Mouse (Mus musculus): ENCODE measurements around the gene 1700025G04Rik. TPM values are rescaled to one million over a fixed set of nuclear protein-coding genes. Genes with fewer than 3 reads are reported as not detected.

1700025G04Rik gene
- polyA plus RNA-seq, 1 experiment: 3.5 TPM

GRCm38 (mm10) chr1:152063357-152064145 lies 26.4 kb downstream of the 1700025G04Rik start:
- no peak for TF ChIP-seq POLR2A (IDR thresholded peaks at IDR 0.05; ENCODE audit: borderline replicate concordance, extremely low read depth, low read depth, low read length)
- no peak for DNase-seq
- H3K4me1 ChIP-seq (ENCODE audit: control insufficient read depth, insufficient read depth, low read length): no peaks in the 10 kb centered on the region
- 79% methylated on average over 11 of the region's 11 CpGs for WGBS
- H3K4me3 ChIP-seq (replicated peaks; ENCODE audit: extremely low read depth, low read depth, low read length): no peak overlapping the region

- Histone ChIP-seq H3K4me3 (replicated peaks; ENCODE audit: extremely low read depth, low read depth, low read length) (no peak overlapping the region), H3K4me1 (ENCODE audit: control insufficient read depth, insufficient read depth, low read length) (no peaks in the 10 kb centered on the region)
- TF ChIP-seq CTCF (IDR thresholded peaks at IDR 0.05; ENCODE audit: insufficient read depth, low read length) (no peak), POLR2A (IDR thresholded peaks at IDR 0.05; ENCODE audit: borderline replicate concordance, extremely low read depth, low read depth, low read length) (no peak)
- no peak for DNase-seq
- WGBS: 81% methylated on average over 12 of the region's 12 CpGs
Measured at GRCm38 (mm10) chr1:152061745-152062144, 28.2 kb downstream of the 1700025G04Rik start.

- no peak for DNase-seq
- 92% methylated on average over 3 of the region's 3 CpGs for WGBS
- Histone ChIP-seq H3K4me1 (ENCODE audit: control insufficient read depth, insufficient read depth, low read length) (no peaks in the 10 kb centered on the region), H3K4me3 (replicated peaks; ENCODE audit: extremely low read depth, low read depth, low read length) (no peak overlapping the region)
- TF ChIP-seq POLR2A (IDR thresholded peaks at IDR 0.05; ENCODE audit: borderline replicate concordance, extremely low read depth, low read depth, low read length) (no peak), CTCF (IDR thresholded peaks at IDR 0.05; ENCODE audit: insufficient read depth, low read length) (no peak)
Measured at GRCm38 (mm10) chr1:152060265-152060664, 29.7 kb downstream of the 1700025G04Rik start.

- DNase-seq: no peak
- WGBS: 65% methylated on average over 3 of the region's 3 CpGs
- no peak for TF ChIP-seq CTCF (IDR thresholded peaks at IDR 0.05; ENCODE audit: insufficient read depth, low read length)
- no peak for TF ChIP-seq POLR2A (IDR thresholded peaks at IDR 0.05; ENCODE audit: borderline replicate concordance, extremely low read depth, low read depth, low read length)
- no peaks in the 10 kb centered on the region for H3K4me1 ChIP-seq (ENCODE audit: control insufficient read depth, insufficient read depth, low read length)
- H3K4me3 ChIP-seq (replicated peaks; ENCODE audit: extremely low read depth, low read depth, low read length): no peak overlapping the region
Measured at GRCm38 (mm10) chr1:152058776-152059175, 31.1 kb downstream of the 1700025G04Rik start.

- TF ChIP-seq CTCF (IDR thresholded peaks at IDR 0.05; ENCODE audit: insufficient read depth, low read length) (no peak), POLR2A (IDR thresholded peaks at IDR 0.05; ENCODE audit: borderline replicate concordance, extremely low read depth, low read depth, low read length) (no peak)
- DNase-seq: no peak
- WGBS: 62% methylated on average over 5 of the region's 5 CpGs
- Histone ChIP-seq H3K4me1 (ENCODE audit: control insufficient read depth, insufficient read depth, low read length) (peaks cover 5% of the 10 kb centered on the region; the same call in 1 of the 2 replicates), H3K4me3 (replicated peaks; ENCODE audit: extremely low read depth, low read depth, low read length) (no peak overlapping the region)
Measured at GRCm38 (mm10) chr1:152053112-152053511, 36.8 kb downstream of the 1700025G04Rik start.

GRCm38 (mm10) chr1:152051858-152052257 lies 38.1 kb downstream of the 1700025G04Rik start:
- 24% methylated on average over 9 of the region's 9 CpGs for WGBS
- TF ChIP-seq CTCF (IDR thresholded peaks at IDR 0.05; ENCODE audit: insufficient read depth, low read length) (no peak), POLR2A (IDR thresholded peaks at IDR 0.05; ENCODE audit: borderline replicate concordance, extremely low read depth, low read depth, low read length) (no peak)
- H3K4me1 ChIP-seq (ENCODE audit: control insufficient read depth, insufficient read depth, low read length): peaks cover 5% of the 10 kb centered on the region; the same call in 1 of the 2 replicates
- DNase-seq: peak; percentile 26
- H3K4me3 ChIP-seq (replicated peaks; ENCODE audit: extremely low read depth, low read depth, low read length): no peak overlapping the region

- 83% methylated on average over 7 of the region's 7 CpGs for WGBS
- H3K4me1 ChIP-seq (ENCODE audit: control insufficient read depth, insufficient read depth, low read length): peaks cover 5% of the 10 kb centered on the region; the same call in 1 of the 2 replicates
- TF ChIP-seq POLR2A (IDR thresholded peaks at IDR 0.05; ENCODE audit: borderline replicate concordance, extremely low read depth, low read depth, low read length) (no peak), CTCF (IDR thresholded peaks at IDR 0.05; ENCODE audit: insufficient read depth, low read length) (no peak)
- H3K4me3 ChIP-seq (replicated peaks; ENCODE audit: extremely low read depth, low read depth, low read length): no peak overlapping the region
- DNase-seq: no peak
Measured at GRCm38 (mm10) chr1:152050037-152050436, 39.9 kb downstream of the 1700025G04Rik start.

- Histone ChIP-seq H3K4me3 (replicated peaks; ENCODE audit: extremely low read depth, low read depth, low read length) (no peak overlapping the region), H3K4me1 (ENCODE audit: control insufficient read depth, insufficient read depth, low read length) (peaks cover 5% of the 10 kb centered on the region; the same call in 1 of the 2 replicates)
- no peak for DNase-seq
- 91% methylated on average over 4 of the region's 4 CpGs for WGBS
- no peak for TF ChIP-seq POLR2A (IDR thresholded peaks at IDR 0.05; ENCODE audit: borderline replicate concordance, extremely low read depth, low read depth, low read length)
- no peak for TF ChIP-seq CTCF (IDR thresholded peaks at IDR 0.05; ENCODE audit: insufficient read depth, low read length)
Measured at GRCm38 (mm10) chr1:152048291-152048690, 41.6 kb downstream of the 1700025G04Rik start.

- Histone ChIP-seq H3K4me1 (ENCODE audit: control insufficient read depth, insufficient read depth, low read length) (peaks cover 5% of the 10 kb centered on the region; the same call in 1 of the 2 replicates), H3K4me3 (replicated peaks; ENCODE audit: extremely low read depth, low read depth, low read length) (no peak overlapping the region)
- no peak for TF ChIP-seq CTCF (IDR thresholded peaks at IDR 0.05; ENCODE audit: insufficient read depth, low read length)
- TF ChIP-seq POLR2A (IDR thresholded peaks at IDR 0.05; ENCODE audit: borderline replicate concordance, extremely low read depth, low read depth, low read length): no peak
- 56% methylated on average over 5 of the region's 5 CpGs for WGBS
- no peak for DNase-seq
Measured at GRCm38 (mm10) chr1:152047416-152047815, 42.5 kb downstream of the 1700025G04Rik start.

GRCm38 (mm10) chr1:152043453-152043852 lies 46.5 kb downstream of the 1700025G04Rik start:
- TF ChIP-seq POLR2A (IDR thresholded peaks at IDR 0.05; ENCODE audit: borderline replicate concordance, extremely low read depth, low read depth, low read length) (no peak), CTCF (IDR thresholded peaks at IDR 0.05; ENCODE audit: insufficient read depth, low read length) (no peak)
- Histone ChIP-seq H3K4me3 (replicated peaks; ENCODE audit: extremely low read depth, low read depth, low read length) (no peak overlapping the region), H3K4me1 (ENCODE audit: control insufficient read depth, insufficient read depth, low read length) (peaks cover 5% of the 10 kb centered on the region)
- no peak for DNase-seq
- WGBS: 94% methylated on average over 2 of the region's 2 CpGs
